Mouse (Mus musculus) C2C12 (cell line): ENCODE results near the gene Pkn1. TPM values are rescaled to one million over a fixed set of nuclear protein-coding genes. Genes with fewer than 3 reads are reported as not detected.

ENCODE experiments used
- H3K27me3 ChIP-seq: one replicate; pipeline ENCODE4 v1.6.1; 2011; ENCODE audit not compliant: control insufficient read depth, insufficient read depth, insufficient read length
- H3K36me3 ChIP-seq: one replicate; pipeline ENCODE4 v1.6.1; 2011; ENCODE audit not compliant: control insufficient read depth, insufficient read depth
- H3K4me3 ChIP-seq: one replicate; pipeline ENCODE4 v1.5.1; 2011; ENCODE audit warnings: mild to moderate bottlenecking, control low read depth; ENCODE audit not compliant: poor library complexity, insufficient read depth, severe bottlenecking
- H3K79me2 ChIP-seq: one replicate; pipeline ENCODE4 v1.6.1; 2011; ENCODE audit not compliant: control insufficient read depth, insufficient read depth
- H3K79me3 ChIP-seq: one replicate; pipeline ENCODE4 v1.6.1; 2011; ENCODE audit warnings: low read depth, control low read depth
- H3ac ChIP-seq: one replicate; pipeline ENCODE3; 2011; ENCODE audit warnings: low read depth; ENCODE audit not compliant: control insufficient read depth, insufficient read length
- CEBPB ChIP-seq: IDR thresholded peaks from one replicate; pipeline ENCODE4 v1.6.1; 2011; ENCODE audit warnings: low read depth, mild to moderate bottlenecking, control low read depth, moderate library complexity
- CTCF ChIP-seq: IDR thresholded peaks from one replicate; pipeline ENCODE4 v1.5.1; 2011; ENCODE audit not compliant: control insufficient read depth, insufficient read depth, insufficient read length
- FOSL1 ChIP-seq: IDR thresholded peaks from one replicate; pipeline ENCODE4 v1.8.0; 2011; ENCODE audit warnings: mild to moderate bottlenecking, low read length; ENCODE audit not compliant: poor library complexity, insufficient read depth, severe bottlenecking
- MAX ChIP-seq: IDR thresholded peaks from one replicate; pipeline ENCODE4 v1.6.1; 2011; ENCODE audit warnings: mild to moderate bottlenecking, control low read depth
- MYOD1 ChIP-seq: IDR thresholded peaks from one replicate; pipeline ENCODE4 v1.6.1; 2011; ENCODE audit warnings: low read depth; ENCODE audit not compliant: control insufficient read depth, insufficient read length
- MYOG ChIP-seq: IDR thresholded peaks from one replicate; pipeline ENCODE4 v1.6.1; 2011; ENCODE audit not compliant: control insufficient read depth, insufficient read length; ENCODE audit errors: extremely low read depth
- USF1 ChIP-seq: IDR thresholded peaks from one replicate; pipeline ENCODE4 v1.6.1; 2011; ENCODE audit warnings: low read depth, mild to moderate bottlenecking, control low read depth, moderate library complexity
- polyA plus RNA-seq: library from polyadenylated mRNA; unstranded; fragments of >200 nt; fragmentation: generic; extraction: Trizol; gene quantifications from one replicate; pipeline ENCODE4 v1.2.1, GENCODE M21; 2012; ENCODE audit warnings: missing spikeins

Gene Pkn1
- polyA plus RNA-seq, 1 experiment = 26.6 TPM

DNA sequence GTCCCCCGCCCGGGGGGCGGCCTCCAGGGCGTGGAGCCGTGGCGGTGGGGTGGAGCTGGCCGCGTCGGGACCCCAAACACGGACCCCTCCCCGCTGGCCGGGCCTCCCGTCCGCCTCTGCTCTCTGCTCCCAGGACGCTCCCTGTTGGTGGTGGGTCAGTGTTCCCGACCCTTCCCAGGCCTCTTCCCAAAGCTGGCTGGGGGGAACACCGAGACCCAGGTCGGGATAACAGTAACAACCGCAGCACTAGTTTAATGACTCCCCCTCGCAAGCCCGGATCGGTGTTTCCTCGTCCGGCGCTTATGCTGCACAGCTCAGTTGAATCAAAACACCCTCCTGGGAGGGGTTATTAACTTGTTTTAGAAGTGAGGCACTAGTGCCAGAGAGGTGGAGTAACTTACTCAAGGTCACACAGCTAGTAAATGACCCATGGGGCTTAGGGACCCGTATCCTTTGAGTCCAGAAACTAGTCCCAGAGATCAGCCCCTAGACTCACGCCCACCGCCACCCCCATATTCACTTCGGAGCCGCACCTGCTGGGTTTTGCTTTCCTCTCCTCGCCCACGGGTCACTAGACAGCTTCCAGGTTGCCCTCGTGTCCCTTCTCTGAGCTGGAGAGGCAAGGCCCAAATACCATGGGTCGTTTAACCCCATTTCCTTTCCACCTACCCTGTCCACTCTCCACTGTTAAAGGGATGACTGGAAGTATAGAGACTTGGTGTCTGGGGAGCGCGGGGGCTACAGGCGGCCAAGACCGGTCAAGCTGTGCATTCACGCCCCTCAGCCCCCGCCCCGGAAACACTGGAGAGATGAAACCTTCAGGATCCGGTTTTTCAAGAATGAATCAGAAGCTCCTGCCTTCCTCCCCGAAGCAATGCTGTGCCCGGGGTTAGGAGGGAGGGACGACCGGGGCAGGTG, 46.0 kb downstream of the Pkn1 start:
- TF ChIP-seq MAX (no peak), USF1 (no peak), MYOD1 (no peak), CTCF (no peak), FOSL1 (no peak), MYOG (no peak), CEBPB (no peak)
- H3K36me3 ChIP-seq = peaks cover 5% of the 10 kb centered on the region

DNA sequence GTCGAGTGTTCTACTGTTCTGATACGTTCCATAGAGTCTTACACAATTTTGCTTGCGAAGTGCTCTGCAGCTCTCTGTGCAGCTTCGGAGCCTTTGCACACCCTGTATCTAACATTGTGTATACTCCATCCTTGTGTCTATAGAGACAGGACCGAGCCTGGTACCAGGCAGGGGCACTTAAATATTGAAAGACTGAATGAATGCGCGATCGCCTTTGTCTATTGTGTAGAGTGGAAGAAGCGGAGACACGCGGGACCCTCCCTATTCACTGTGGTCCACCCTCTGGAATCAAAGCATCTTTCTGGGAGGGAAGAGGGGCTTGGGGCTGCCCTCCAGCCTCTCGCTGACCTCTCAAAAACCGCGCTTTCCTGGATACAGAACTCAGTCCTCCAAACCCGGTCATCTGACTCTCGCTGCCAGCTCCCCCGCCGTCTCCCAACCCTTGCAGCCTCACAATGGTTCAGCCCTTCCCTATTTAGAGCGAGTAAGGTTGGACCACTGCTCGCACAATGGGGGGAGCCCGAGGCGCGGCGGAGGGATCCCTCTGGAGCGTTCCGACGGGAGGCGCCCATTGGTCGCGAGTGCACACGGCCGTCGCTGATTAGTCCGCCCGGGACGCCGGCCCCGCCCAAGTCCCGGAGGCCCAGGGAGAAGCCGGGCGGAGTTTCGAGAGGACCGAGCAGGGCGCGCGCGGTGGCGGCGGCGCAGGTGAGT, 46.8 kb downstream of the Pkn1 start, which contains the start of gene Gipc1:
Gipc1 (plus strand) TSS at position 648 of the 714 bp plus-strand sequence.
- TF ChIP-seq CTCF = no peak
- TF ChIP-seq FOSL1 = no peak
- TF ChIP-seq USF1 = peak; percentile 16
- no peak for TF ChIP-seq CEBPB
- TF ChIP-seq MYOG = no peak
- TF ChIP-seq MYOD1 = no peak
- H3K4me3 ChIP-seq = peak within 1 kb of the TSS; percentile 87

More for the DNA sequence above, 46.0 kb downstream of the Pkn1 start:
- H3K79me3 ChIP-seq = peaks cover 1% of the 10 kb centered on the region
- no peaks in the 10 kb centered on the region for H3K27me3 ChIP-seq
- peak overlapping the region; percentile 95 for H3ac ChIP-seq
- H3K4me3 ChIP-seq = peak overlapping the region; percentile 87
- H3K79me2 ChIP-seq = peaks cover 23% of the 10 kb centered on the region

GRCm38 (mm10) chr8:83649699-83650098, 49.3 kb downstream of the Pkn1 start:
- TF ChIP-seq CTCF = no peak
- TF ChIP-seq MYOD1 = no peak
- no peak for TF ChIP-seq MAX
- no peak for TF ChIP-seq FOSL1
- TF ChIP-seq CEBPB = no peak
- no peak for TF ChIP-seq MYOG
- TF ChIP-seq USF1 = no peak
- no peaks in the 10 kb centered on the region for H3K79me3 ChIP-seq
- H3K36me3 ChIP-seq = no peaks in the 10 kb centered on the region
- peaks cover 19% of the 10 kb centered on the region for H3K79me2 ChIP-seq
- H3K27me3 ChIP-seq = peaks cover 6% of the 10 kb centered on the region
- H3ac ChIP-seq = no peak overlapping the region
- H3K4me3 ChIP-seq = no peak overlapping the region

More for the DNA sequence above, 46.8 kb downstream of the Pkn1 start, which contains the start of gene Gipc1:
- peaks cover 23% of the 10 kb centered on the region for H3K79me2 ChIP-seq
- H3K27me3 ChIP-seq = no peaks in the 10 kb centered on the region
- H3ac ChIP-seq = peak within 1 kb of the TSS; percentile 95
- no peaks in the 10 kb centered on the region for H3K79me3 ChIP-seq
- H3K36me3 ChIP-seq = peaks cover 4% of the 10 kb centered on the region

- peaks cover 6% of the 10 kb centered on the region for H3K27me3 ChIP-seq
- no peaks in the 10 kb centered on the region for H3K36me3 ChIP-seq
- no peak overlapping the region for H3K4me3 ChIP-seq
- H3K79me2 ChIP-seq = peaks cover 5% of the 10 kb centered on the region
- TF ChIP-seq CTCF (no peak), MYOD1 (no peak), CEBPB (no peak)
- no peaks in the 10 kb centered on the region for H3K79me3 ChIP-seq
- no peak overlapping the region for H3ac ChIP-seq
Observed at GRCm38 (mm10) chr8:83648031-83648430, 50.9 kb downstream of the Pkn1 start.

DNA sequence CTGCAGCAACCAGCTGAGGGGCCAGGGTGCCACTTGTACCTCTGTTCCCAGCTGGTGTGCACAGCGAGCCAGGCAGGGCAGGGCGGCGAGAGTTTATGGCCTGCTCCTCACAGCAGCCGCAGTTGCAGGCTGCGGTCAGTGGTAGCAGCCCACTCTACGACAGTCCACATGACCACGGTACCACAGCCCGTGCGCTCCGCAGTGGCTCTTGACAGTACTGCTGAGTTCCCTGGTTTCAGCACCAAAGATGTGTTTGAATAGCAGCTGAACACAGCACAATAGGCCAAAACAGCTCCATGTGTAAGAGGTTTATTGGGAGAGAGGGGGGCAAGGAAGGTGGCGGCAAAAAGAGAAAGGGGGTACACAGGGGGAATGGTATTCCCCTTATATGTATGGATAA, 51.5 kb downstream of the Pkn1 start:
- H3ac ChIP-seq = no peak overlapping the region
- no peaks in the 10 kb centered on the region for H3K79me2 ChIP-seq
- no peaks in the 10 kb centered on the region for H3K36me3 ChIP-seq
- TF ChIP-seq CTCF (no peak), MYOD1 (no peak), USF1 (no peak), MAX (no peak), FOSL1 (no peak), MYOG (no peak), CEBPB (no peak)
- H3K4me3 ChIP-seq = no peak overlapping the region
- no peaks in the 10 kb centered on the region for H3K79me3 ChIP-seq
- peaks cover 6% of the 10 kb centered on the region for H3K27me3 ChIP-seq
